Mouse (Mus musculus) midbrain, embryonic 14.5 days (tissue): ENCODE measurements at regions not wholly inside any gene's neighbourhood (a gene's known extent, or its start where the extent isn't known, plus 50 kb on each side); places are given as distances from the start of the nearest gene placed in this dataset.

Experiments
- ATAC-seq: fragments of 200-750 bp; cut with Nextera tagmentation; 2 replicates; pipeline ENCODE4 v1.8.0; 2017; ENCODE audit warnings: moderate number of reproducible peaks, moderate library complexity; ENCODE audit not compliant: low FRiP score, low TSS enrichment
- DNase-seq: peaks from one replicate; pipeline ENCODE4 v3.0.0-alpha.2; 2015
- H3K27ac ChIP-seq: fragments of 300-500 bp; sonication (generic); replicated peaks from 2 replicates; pipeline ENCODE4 v1.5.1; 2014; ENCODE audit warnings: mild to moderate bottlenecking, low read depth, low read length, moderate library complexity
- H3K27me3 ChIP-seq: fragments of 300-500 bp; sonication (generic); 2 replicates; pipeline ENCODE4 v1.6.1; 2014; ENCODE audit warnings: low read length, control low read depth, mixed read lengths; ENCODE audit not compliant: control insufficient read depth, insufficient read depth
- H3K36me3 ChIP-seq: fragments of 300-500 bp; sonication (generic); 2 replicates; pipeline ENCODE4 v1.6.1; 2014; ENCODE audit warnings: low read length, control low read depth; ENCODE audit not compliant: control insufficient read depth, insufficient read depth
- H3K4me1 ChIP-seq: fragments of 300-500 bp; sonication (generic); 2 replicates; pipeline ENCODE4 v1.6.1; 2014; ENCODE audit warnings: mild to moderate bottlenecking, antibody characterized with exemption, low read length, control low read depth; ENCODE audit not compliant: control insufficient read depth, insufficient read depth
- H3K4me2 ChIP-seq: fragments of 300-500 bp; sonication (generic); 2 replicates; pipeline ENCODE4 v1.6.1; 2014; ENCODE audit warnings: mild to moderate bottlenecking, low read length, moderate library complexity
- H3K4me3 ChIP-seq: fragments of 300-500 bp; sonication (generic); replicated peaks from 2 replicates; pipeline ENCODE4 v1.5.1; 2014; ENCODE audit warnings: low read depth, low read length
- H3K9ac ChIP-seq: fragments of 300-500 bp; sonication (generic); replicated peaks from 2 replicates; pipeline ENCODE4 v1.6.1; 2014; ENCODE audit warnings: mild to moderate bottlenecking, low read length, moderate library complexity
- H3K9me3 ChIP-seq: fragments of 300-500 bp; sonication (generic); 2 replicates; pipeline ENCODE4 v1.6.1; 2016; ENCODE audit warnings: low read length, control low read depth, mixed read lengths; ENCODE audit not compliant: control insufficient read depth
- WGBS: fragments of 180-500 bp; shearing (Covaris S2); extraction: QIAGEN DNeasy Blood & Tissue Kit; methylation state at CpG from one replicate; pipeline ENCODE4 v1.1.7; 2014; 5-methylcytosine and 5-hydroxymethylcytosine counted together

GRCm38 (mm10) chr5:37904683-37905352 lies 80.4 kb upstream of the Msx1 start:
- Histone ChIP-seq H3K4me3 (no peak overlapping the region), H3K36me3 (no peaks in the 10 kb centered on the region), H3K27me3 (peaks cover 32% of the 10 kb centered on the region), H3K4me1 (no peaks in the 10 kb centered on the region), H3K9me3 (no peaks in the 10 kb centered on the region; the same call in 1 of the 2 replicates), H3K4me2 (no peak overlapping the region), H3K9ac (no peak overlapping the region), H3K27ac (no peak overlapping the region)
- WGBS: 49% methylated on average over 5 of the region's 5 CpGs
- ATAC-seq (no peak), DNase-seq (peak; percentile 24)

GRCm38 (mm10) chr5:37903861-37904260 lies 79.5 kb upstream of the Msx1 start:
- H3K27me3 ChIP-seq: peaks cover 33% of the 10 kb centered on the region
- WGBS: 87% methylated on average over 3 of the region's 3 CpGs
- ATAC-seq: no peak
- H3K4me1 ChIP-seq: no peaks in the 10 kb centered on the region
- H3K9ac ChIP-seq: no peak overlapping the region
- no peaks in the 10 kb centered on the region for H3K36me3 ChIP-seq
- no peak overlapping the region for H3K27ac ChIP-seq
- no peak for DNase-seq
- H3K4me3 ChIP-seq: no peak overlapping the region
- H3K9me3 ChIP-seq: no peaks in the 10 kb centered on the region
- H3K4me2 ChIP-seq: no peak overlapping the region

GRCm38 (mm10) chr5:37902741-37903140 lies 78.4 kb upstream of the Msx1 start:
- DNase-seq: no peak
- Histone ChIP-seq H3K9me3 (no peaks in the 10 kb centered on the region), H3K4me3 (no peak overlapping the region), H3K4me2 (no peak overlapping the region), H3K9ac (no peak overlapping the region), H3K27me3 (peaks cover 33% of the 10 kb centered on the region), H3K36me3 (no peaks in the 10 kb centered on the region), H3K27ac (no peak overlapping the region), H3K4me1 (peaks cover 5% of the 10 kb centered on the region; the same call in 1 of the 2 replicates)
- ATAC-seq: no peak
- 59% methylated on average over 2 of the region's 2 CpGs for WGBS

- WGBS: under 1% methylated on average over 16 of the region's 16 CpGs
- Histone ChIP-seq H3K4me2 (peak overlapping the region; percentile 21; the same call in 1 of the 2 replicates), H3K36me3 (no peaks in the 10 kb centered on the region), H3K27ac (no peak overlapping the region), H3K9ac (no peak overlapping the region), H3K9me3 (no peaks in the 10 kb centered on the region), H3K4me1 (peaks cover 10% of the 10 kb centered on the region), H3K4me3 (no peak overlapping the region), H3K27me3 (peaks cover 33% of the 10 kb centered on the region)
- DNase-seq (peak; percentile 23), ATAC-seq (no peak)
These were observed 77.5 kb upstream of the Msx1 start for GRCm38 (mm10) chr5:37901861-37902291.

GRCm38 (mm10) chr5:37898041-37898615 lies 73.7 kb upstream of the Msx1 start:
- H3K4me3 ChIP-seq: no peak overlapping the region
- no peak overlapping the region for H3K9ac ChIP-seq
- no peaks in the 10 kb centered on the region for H3K36me3 ChIP-seq
- no peak for ATAC-seq
- whole genome bisulfite sequencing: 41% methylated on average over 12 of the region's 12 CpGs
- no peak overlapping the region for H3K4me2 ChIP-seq
- H3K27me3 ChIP-seq: peaks cover 48% of the 10 kb centered on the region
- no peak overlapping the region for H3K27ac ChIP-seq
- no peak for DNase-seq
- H3K9me3 ChIP-seq: no peaks in the 10 kb centered on the region
- H3K4me1 ChIP-seq: peaks cover 40% of the 10 kb centered on the region

- 26% methylated on average over 6 of the region's 6 CpGs for WGBS
- no peaks in the 10 kb centered on the region for H3K36me3 ChIP-seq
- no peak overlapping the region for H3K4me2 ChIP-seq
- peaks cover 48% of the 10 kb centered on the region for H3K27me3 ChIP-seq
- peaks cover 41% of the 10 kb centered on the region for H3K4me1 ChIP-seq
- H3K27ac ChIP-seq: no peak overlapping the region
- ATAC-seq: no peak
- H3K4me3 ChIP-seq: no peak overlapping the region
- DNase-seq: peak; percentile 23
- no peak overlapping the region for H3K9ac ChIP-seq
- no peaks in the 10 kb centered on the region for H3K9me3 ChIP-seq
These were observed 73.1 kb upstream of the Msx1 start for GRCm38 (mm10) chr5:37897501-37897900.

- no peaks in the 10 kb centered on the region for H3K36me3 ChIP-seq
- 2% methylated on average over 19 of the region's 19 CpGs for WGBS
- ATAC-seq (peak; percentile 64; the same call in 1 of the 2 replicates), DNase-seq (peak; percentile 87)
- H3K4me2 ChIP-seq: 0 out of 2 replicates have a peak overlapping the region, but pooled peaks have one; percentile 21
- no peak overlapping the region for H3K4me3 ChIP-seq
- no peak overlapping the region for H3K9ac ChIP-seq
- peaks cover 50% of the 10 kb centered on the region; the same call in 1 of the 2 replicates for H3K27me3 ChIP-seq
- no peaks in the 10 kb centered on the region for H3K9me3 ChIP-seq
- H3K4me1 ChIP-seq: peaks cover 41% of the 10 kb centered on the region
- peak overlapping the region; percentile 37; the same call in 1 of the 2 replicates for H3K27ac ChIP-seq
These were observed 71.3 kb upstream of the Msx1 start for GRCm38 (mm10) chr5:37895441-37896336.

- H3K27me3 ChIP-seq: peaks cover 47% of the 10 kb centered on the region; the same call in 1 of the 2 replicates
These were observed 69.5 kb upstream of the Msx1 start for GRCm38 (mm10) chr5:37893639-37894550.

More at GRCm38 (mm10) chr5:37893639-37894550, 69.5 kb upstream of the Msx1 start:
- H3K4me1 ChIP-seq: peaks cover 41% of the 10 kb centered on the region
- no peak overlapping the region for H3K27ac ChIP-seq
- H3K4me2 ChIP-seq: peak overlapping the region; percentile 52
- DNase-seq (peak; percentile 70), ATAC-seq (peak; percentile 35)
- 6% methylated on average over 36 of the region's 36 CpGs for WGBS
- H3K9ac ChIP-seq: peak overlapping the region; percentile 29; the same call in 1 of the 2 replicates
- H3K4me3 ChIP-seq: peak overlapping the region; percentile 19
- no peaks in the 10 kb centered on the region for H3K36me3 ChIP-seq
- H3K9me3 ChIP-seq: no peaks in the 10 kb centered on the region
